Mouse (Mus musculus) thymus, adult 2 months (tissue): ENCODE results near the gene Fpr-rs7.

Experiments
- CTCF ChIP-seq: fragments of 200-500 bp; IDR thresholded peaks from 2 replicates; pipeline ENCODE4 v1.5.1; 2012; ENCODE audit warnings: mild to moderate bottlenecking, control low read depth, low read length, moderate library complexity, borderline replicate concordance; ENCODE audit not compliant: control insufficient read depth, poor library complexity, insufficient read depth; ENCODE audit errors: extremely low read depth
- POLR2A ChIP-seq: fragments of 200-500 bp; IDR thresholded peaks from 2 replicates; pipeline ENCODE4 v1.6.1; 2012; ENCODE audit warnings: mild to moderate bottlenecking, low read length, control low read depth, moderate library complexity; ENCODE audit not compliant: control insufficient read depth, poor library complexity, insufficient read depth; ENCODE audit errors: extremely low read depth

DNA sequence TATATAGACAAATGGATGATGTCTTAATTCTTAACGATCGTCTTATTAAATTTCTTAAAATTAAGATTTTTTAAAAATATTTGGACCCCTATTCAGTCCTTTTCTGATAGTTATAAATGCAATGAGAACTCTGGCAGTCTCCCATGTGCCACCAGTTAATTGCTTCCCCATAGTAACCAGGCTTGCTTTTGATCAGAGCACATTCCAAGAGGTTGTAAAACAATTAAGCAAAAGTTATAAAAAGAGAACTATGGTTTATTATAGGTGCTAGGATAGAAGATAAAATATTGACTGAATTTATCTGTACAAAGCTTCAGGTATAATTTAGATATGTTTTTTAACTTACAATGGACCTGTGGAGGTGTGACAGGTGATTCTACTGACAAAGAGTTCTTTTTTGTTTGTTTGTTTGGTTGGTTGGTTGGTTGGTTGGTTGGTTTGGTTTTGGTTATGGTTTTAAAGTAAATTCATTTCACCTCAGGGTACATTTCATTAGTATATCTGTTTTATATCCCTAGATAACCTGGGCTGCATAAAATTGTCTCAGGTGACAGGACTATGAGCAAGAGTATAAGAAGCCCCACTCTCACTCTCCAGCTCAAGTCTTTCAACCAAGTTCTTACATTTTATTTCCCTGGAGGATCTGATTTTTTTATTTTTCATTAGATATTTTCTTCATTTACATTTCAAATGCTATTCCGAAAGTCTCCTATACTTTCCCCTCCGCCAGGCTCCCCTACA is 42.2 kb downstream of the Fpr-rs7 start:
- TF ChIP-seq CTCF (no peak), POLR2A (no peak)
